Mouse (Mus musculus) lung, postnatal 25 days (tissue): ENCODE results near the gene Olfr480.

Experiments used
- DNase-seq: peaks from one replicate; pipeline ENCODE4 v3.0.0; 2022; ENCODE audit warnings: low spot score

Gene Olfr480

GRCm38 (mm10) chr7:108067246-108067645 lies at the start of gene Olfr480:
Olfr480 (minus strand) TSS chr7:108067346.
- no peak for DNase-seq

- no peak for DNase-seq
Measured at GRCm38 (mm10) chr7:108100549-108100948, 33.4 kb upstream of the Olfr480 start, which contains the start of gene Olfr483. Olfr483 (plus strand) TSS chr7:108100849.

GRCm38 (mm10) chr7:108097486-108097885 lies 30.3 kb upstream of the Olfr480 start, which contains the start of gene Olfr482:
Olfr482 (minus strand) TSS chr7:108097586.
- no peak for DNase-seq

GRCm38 (mm10) chr7:108079555-108079954 lies 12.4 kb upstream of the Olfr480 start, which contains the start of gene Olfr481:
Olfr481 (plus strand) TSS chr7:108079855.
- DNase-seq = no peak

GRCm38 (mm10) chr7:108050393-108050792 lies 16.8 kb downstream of the Olfr480 start, which contains the start of gene Olfr479:
Olfr479 (plus strand) TSS chr7:108050693.
- DNase-seq = no peak

- DNase-seq = no peak
Measured at GRCm38 (mm10) chr7:108033889-108034288, 33.3 kb downstream of the Olfr480 start, which contains the start of gene Olfr478. Olfr478 (minus strand) TSS chr7:108033989.
